Mouse (Mus musculus): ENCODE data around the gene Odf3l1. TPM values are rescaled to one million over a fixed set of nuclear protein-coding genes. Genes with fewer than 3 reads are reported as not detected.

Gene Odf3l1
- polyA plus RNA-seq, 1 experiment from 2014 or later = not detected

DNA sequence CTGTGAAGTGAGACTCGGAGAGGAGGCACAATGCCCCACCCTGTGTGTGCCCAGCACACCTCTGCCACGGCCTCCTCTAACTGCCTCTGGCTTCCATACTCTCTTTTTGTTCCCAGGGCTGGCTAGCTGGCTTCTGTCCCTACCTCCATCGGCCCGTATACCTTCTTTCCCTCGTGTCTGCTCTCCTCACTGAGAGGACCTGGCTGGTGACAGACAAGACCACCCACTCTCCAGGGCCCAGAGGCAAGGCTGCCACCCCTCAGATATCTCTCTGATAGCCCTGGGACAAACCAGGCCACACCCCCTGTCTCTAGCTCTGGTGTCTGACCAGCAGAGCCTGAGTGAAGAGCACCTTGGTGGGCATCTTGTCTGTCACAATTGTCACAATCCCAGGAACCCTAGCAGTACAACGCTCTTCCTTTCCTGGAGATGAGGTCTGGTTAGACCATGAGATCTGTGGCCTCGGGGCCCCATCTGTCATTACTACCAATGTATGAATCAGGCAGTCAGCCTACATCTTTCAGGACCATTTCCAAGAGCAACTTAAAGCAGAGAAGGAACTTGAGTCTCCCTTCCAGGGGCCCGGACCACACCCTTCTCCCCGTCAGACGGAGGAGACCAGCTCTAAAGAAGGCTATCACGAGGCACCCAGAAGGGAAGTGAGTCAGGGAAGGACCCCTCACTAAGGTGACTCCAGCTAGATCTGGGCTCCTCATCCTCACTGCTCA, 1.4 kb upstream of the Odf3l1 start:
- Histone ChIP-seq H3K4me1 (ENCODE audit: control insufficient read depth, insufficient read depth, low read length) (0 out of 2 replicates have a peak, but pooled peaks cover 6% of the 10 kb centered on the region), H3K27ac (replicated peaks; ENCODE audit: low read depth, low read length) (no peak overlapping the region), H3K9me3 (ENCODE audit: control insufficient read depth, low read length) (no peaks in the 10 kb centered on the region), H3K4me3 (replicated peaks; ENCODE audit: low read depth, low read length) (no peak overlapping the region), H3K4me2 (ENCODE audit: low read length) (no peak overlapping the region), H3K9ac (replicated peaks; ENCODE audit: low read length) (no peak overlapping the region), H3K36me3 (ENCODE audit: control insufficient read depth, insufficient read depth, low read length) (no peaks in the 10 kb centered on the region), H3K27me3 (ENCODE audit: control insufficient read depth, insufficient read depth, low read length) (peaks cover 17% of the 10 kb centered on the region; the same call in 1 of the 2 replicates)
- 67% methylated on average over 11 of the region's 11 CpGs for WGBS
- ATAC-seq (ENCODE audit: low FRiP score, low TSS enrichment) (no peak), DNase-seq (no peak)

DNA sequence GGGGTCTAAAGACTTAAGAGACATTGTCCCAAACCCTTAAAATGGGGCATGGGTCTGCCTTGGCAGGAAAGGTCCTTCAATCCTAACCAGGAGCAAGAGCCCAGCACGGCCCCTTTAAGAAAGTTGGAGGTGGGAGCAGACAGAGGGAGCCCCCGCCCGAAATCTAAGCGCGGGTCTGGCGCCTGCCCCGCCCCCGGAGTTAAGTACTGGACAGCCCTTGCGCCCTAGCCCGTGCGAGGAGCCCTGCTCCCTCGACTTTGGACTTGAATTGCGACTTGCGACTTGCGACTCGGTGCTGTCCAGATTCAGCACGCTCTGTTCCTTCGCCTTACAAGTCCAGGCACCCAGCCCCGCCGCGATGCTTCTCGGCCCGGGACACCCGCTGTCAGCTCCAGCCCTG, 353 bp upstream of the Odf3l1 start, which contains the start of gene Cspg4:
Cspg4 (plus strand) TSS at position 202 of the 400 bp plus-strand sequence.
- ATAC-seq (ENCODE audit: low FRiP score, low TSS enrichment) (no peak), DNase-seq (peak; percentile 44)
- Histone ChIP-seq H3K9ac (replicated peaks; ENCODE audit: low read length) (no peak within 1 kb of the TSS; the same call in 1 of the 2 replicates), H3K36me3 (ENCODE audit: control insufficient read depth, insufficient read depth, low read length) (no peaks in the 10 kb centered on the region), H3K4me1 (ENCODE audit: control insufficient read depth, insufficient read depth, low read length) (0 out of 2 replicates have a peak, but pooled peaks cover 6% of the 10 kb centered on the region), H3K27ac (replicated peaks; ENCODE audit: low read depth, low read length) (no peak within 1 kb of the TSS), H3K27me3 (ENCODE audit: control insufficient read depth, insufficient read depth, low read length) (peaks cover 17% of the 10 kb centered on the region; the same call in 1 of the 2 replicates), H3K4me3 (replicated peaks; ENCODE audit: low read depth, low read length) (peak within 1 kb of the TSS; percentile 12; the same call in 1 of the 2 replicates), H3K4me2 (ENCODE audit: low read length) (peak within 1 kb of the TSS; percentile 46), H3K9me3 (ENCODE audit: control insufficient read depth, low read length) (no peaks in the 10 kb centered on the region)
- WGBS = 2% methylated on average over 24 of the region's 24 CpGs

DNA sequence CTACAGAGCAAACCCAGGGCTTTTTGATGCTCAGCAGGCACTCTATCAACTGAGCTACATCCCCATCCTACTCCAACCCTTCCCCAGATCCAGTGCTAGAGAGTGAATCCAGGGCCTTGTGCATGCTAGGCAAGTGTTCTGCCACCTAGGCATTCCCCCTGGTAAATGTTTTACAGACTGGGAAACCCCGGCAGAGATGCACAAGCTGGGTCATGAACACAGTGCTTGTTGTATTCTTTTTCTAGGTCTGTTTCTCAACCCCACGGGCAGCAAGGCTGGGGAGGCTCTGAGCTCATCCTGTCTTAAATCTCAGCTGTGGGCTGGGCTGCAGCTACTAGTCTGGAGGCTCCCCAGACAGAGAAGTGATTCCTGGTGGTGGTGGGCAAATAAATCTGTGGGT, 1.6 kb downstream of the Odf3l1 start:
- 80% methylated on average over 2 of the region's 2 CpGs for WGBS
- no peaks in the 10 kb centered on the region for H3K9me3 ChIP-seq (ENCODE audit: control insufficient read depth, low read length)

DNA sequence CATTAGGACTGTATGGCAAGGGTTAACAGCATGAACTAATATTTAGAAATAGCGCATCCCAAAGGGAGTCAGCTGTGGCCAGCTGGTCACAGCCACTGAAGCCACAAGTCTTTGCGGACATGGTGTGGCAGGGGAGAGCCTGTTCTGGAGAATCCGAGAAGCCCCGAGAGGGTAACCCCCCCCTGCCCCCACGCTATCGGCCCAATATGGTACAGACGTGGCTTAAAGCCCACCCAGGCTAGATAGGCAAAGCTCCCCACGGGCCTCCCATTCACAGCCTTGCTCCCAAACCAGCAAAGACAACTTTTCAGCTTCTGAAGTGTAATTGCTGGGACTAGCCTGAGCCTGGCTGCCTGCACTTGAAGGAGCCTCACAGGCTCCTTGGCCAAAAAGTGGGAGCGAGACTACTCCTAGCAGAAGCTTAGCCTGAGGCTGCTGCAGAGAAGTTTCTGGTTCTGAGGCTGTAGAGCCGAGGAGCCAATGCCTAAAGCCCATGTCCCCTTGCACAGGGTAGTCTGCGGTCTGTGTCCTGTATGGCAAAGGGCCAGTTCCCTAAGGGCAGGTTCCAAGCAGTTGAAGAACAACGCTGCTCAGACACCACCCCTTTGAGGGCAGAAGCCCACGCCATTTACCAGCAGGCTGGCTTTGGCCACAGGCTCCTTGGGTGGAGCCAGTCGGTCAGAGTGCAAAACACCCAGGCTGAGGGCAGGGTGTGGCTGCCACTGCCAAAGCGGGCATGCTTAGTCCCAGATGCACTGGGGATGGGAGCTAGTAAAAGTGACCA, 3.8 kb downstream of the Odf3l1 start:
- 70% methylated on average over 15 of the region's 15 CpGs for WGBS
- DNase-seq = no peak

More for the DNA sequence above, 1.6 kb downstream of the Odf3l1 start:
- Histone ChIP-seq H3K4me2 (ENCODE audit: low read length) (no peak overlapping the region), H3K9ac (replicated peaks; ENCODE audit: low read length) (no peak overlapping the region), H3K27me3 (ENCODE audit: control insufficient read depth, insufficient read depth, low read length) (peaks cover 17% of the 10 kb centered on the region; the same call in 1 of the 2 replicates), H3K4me3 (replicated peaks; ENCODE audit: low read depth, low read length) (no peak overlapping the region), H3K4me1 (ENCODE audit: control insufficient read depth, insufficient read depth, low read length) (no peaks in the 10 kb centered on the region), H3K36me3 (ENCODE audit: control insufficient read depth, insufficient read depth, low read length) (no peaks in the 10 kb centered on the region), H3K27ac (replicated peaks; ENCODE audit: low read depth, low read length) (no peak overlapping the region)
- ATAC-seq (ENCODE audit: low FRiP score, low TSS enrichment) = no peak
- no peak for DNase-seq

DNA sequence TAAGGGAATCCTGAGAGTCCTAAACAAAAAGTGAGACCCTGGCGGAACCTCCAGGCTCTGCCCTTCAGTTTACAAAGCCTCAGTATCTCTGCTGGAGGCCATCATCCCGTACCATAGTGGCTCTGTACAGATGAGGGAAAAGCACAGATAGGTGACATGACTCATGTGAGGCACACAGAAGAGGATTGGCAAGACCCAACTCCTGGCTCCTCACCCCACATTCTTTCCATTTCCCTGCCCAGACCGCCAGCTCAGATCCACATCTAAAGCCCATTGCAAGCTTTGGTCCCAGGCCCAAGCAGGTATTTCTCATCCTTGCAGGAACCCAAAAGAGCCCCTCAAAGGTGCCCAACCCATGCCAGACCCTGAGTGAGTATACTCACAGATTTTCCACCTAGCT, 4.4 kb downstream of the Odf3l1 start:
- ATAC-seq (ENCODE audit: low FRiP score, low TSS enrichment) (no peak), DNase-seq (no peak)
- Histone ChIP-seq H3K4me1 (ENCODE audit: control insufficient read depth, insufficient read depth, low read length) (no peaks in the 10 kb centered on the region), H3K36me3 (ENCODE audit: control insufficient read depth, insufficient read depth, low read length) (no peaks in the 10 kb centered on the region), H3K27ac (replicated peaks; ENCODE audit: low read depth, low read length) (no peak overlapping the region), H3K9me3 (ENCODE audit: control insufficient read depth, low read length) (no peaks in the 10 kb centered on the region), H3K27me3 (ENCODE audit: control insufficient read depth, insufficient read depth, low read length) (0 out of 2 replicates have a peak, but pooled peaks cover 12% of the 10 kb centered on the region), H3K4me2 (ENCODE audit: low read length) (no peak overlapping the region), H3K4me3 (replicated peaks; ENCODE audit: low read depth, low read length) (no peak overlapping the region), H3K9ac (replicated peaks; ENCODE audit: low read length) (no peak overlapping the region)
- WGBS = 71% methylated on average over 3 of the region's 3 CpGs

More for the DNA sequence above, 3.8 kb downstream of the Odf3l1 start:
- H3K27me3 ChIP-seq (ENCODE audit: control insufficient read depth, insufficient read depth, low read length) = peaks cover 15% of the 10 kb centered on the region; the same call in 1 of the 2 replicates
- no peak overlapping the region for H3K27ac ChIP-seq (replicated peaks; ENCODE audit: low read depth, low read length)
- no peak overlapping the region for H3K9ac ChIP-seq (replicated peaks; ENCODE audit: low read length)
- no peaks in the 10 kb centered on the region for H3K36me3 ChIP-seq (ENCODE audit: control insufficient read depth, insufficient read depth, low read length)
- H3K4me3 ChIP-seq (replicated peaks; ENCODE audit: low read depth, low read length) = no peak overlapping the region
- no peak overlapping the region for H3K4me2 ChIP-seq (ENCODE audit: low read length)
- no peaks in the 10 kb centered on the region for H3K9me3 ChIP-seq (ENCODE audit: control insufficient read depth, low read length)
- H3K4me1 ChIP-seq (ENCODE audit: control insufficient read depth, insufficient read depth, low read length) = no peaks in the 10 kb centered on the region
- ATAC-seq (ENCODE audit: low FRiP score, low TSS enrichment) = no peak

DNA sequence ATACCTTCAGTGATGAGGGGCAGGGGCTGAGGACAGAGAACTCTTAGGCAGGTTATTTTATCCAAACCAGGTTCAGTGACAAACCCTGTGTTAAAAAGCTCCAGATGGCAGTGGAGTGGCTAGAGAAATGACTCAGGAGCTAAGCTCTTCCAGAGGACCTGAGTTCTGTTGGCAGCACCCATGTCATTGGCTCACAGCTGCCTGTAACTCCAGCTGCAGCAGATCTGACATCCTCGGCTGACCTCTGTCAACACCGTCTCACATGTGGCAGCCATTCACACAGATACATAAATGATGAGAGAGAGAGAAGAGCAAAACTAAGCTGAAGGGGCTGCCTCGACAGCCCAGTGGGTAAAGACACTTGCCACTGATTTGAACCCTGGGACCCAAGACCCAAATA, 7.0 kb downstream of the Odf3l1 start:
- WGBS = 57% methylated on average over 3 of the region's 3 CpGs
- no peak for ATAC-seq (ENCODE audit: low FRiP score, low TSS enrichment)

DNA sequence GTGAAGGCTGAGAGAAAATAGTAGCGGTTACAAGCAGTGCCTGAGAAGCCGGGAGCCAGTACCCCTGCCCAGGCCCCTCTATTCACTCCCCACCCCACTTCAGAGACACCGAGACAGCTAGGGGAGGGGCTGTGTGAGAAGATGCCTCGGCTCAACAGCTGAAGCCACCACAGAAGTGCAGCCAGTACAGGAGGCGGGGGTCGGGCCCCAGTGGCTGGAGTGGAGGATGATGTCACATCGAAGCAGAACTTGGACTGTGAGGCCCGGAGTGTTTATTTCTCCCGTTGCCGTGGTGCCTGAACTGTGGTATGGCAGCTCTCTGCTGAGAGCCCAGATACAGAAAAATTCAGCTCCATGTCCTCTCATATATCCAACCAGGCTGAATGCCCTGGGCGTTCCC, 12.7 kb downstream of the Odf3l1 start:
- ATAC-seq (ENCODE audit: low FRiP score, low TSS enrichment) (no peak), DNase-seq (no peak)
- no peak overlapping the region for H3K27ac ChIP-seq (replicated peaks; ENCODE audit: low read depth, low read length)
- H3K4me2 ChIP-seq (ENCODE audit: low read length) = no peak overlapping the region
- no peaks in the 10 kb centered on the region for H3K27me3 ChIP-seq (ENCODE audit: control insufficient read depth, insufficient read depth, low read length)
- no peak overlapping the region for H3K9ac ChIP-seq (replicated peaks; ENCODE audit: low read length)
- WGBS = 37% methylated on average over 11 of the region's 11 CpGs
- no peak overlapping the region for H3K4me3 ChIP-seq (replicated peaks; ENCODE audit: low read depth, low read length)
- H3K36me3 ChIP-seq (ENCODE audit: control insufficient read depth, insufficient read depth, low read length) = no peaks in the 10 kb centered on the region
- H3K9me3 ChIP-seq (ENCODE audit: control insufficient read depth, low read length) = no peaks in the 10 kb centered on the region
- H3K4me1 ChIP-seq (ENCODE audit: control insufficient read depth, insufficient read depth, low read length) = no peaks in the 10 kb centered on the region

More for the DNA sequence above, 7.0 kb downstream of the Odf3l1 start:
- Histone ChIP-seq H3K27me3 (ENCODE audit: control insufficient read depth, insufficient read depth, low read length) (no peaks in the 10 kb centered on the region), H3K4me3 (replicated peaks; ENCODE audit: low read depth, low read length) (no peak overlapping the region), H3K9me3 (ENCODE audit: control insufficient read depth, low read length) (no peaks in the 10 kb centered on the region), H3K4me1 (ENCODE audit: control insufficient read depth, insufficient read depth, low read length) (no peaks in the 10 kb centered on the region), H3K27ac (replicated peaks; ENCODE audit: low read depth, low read length) (no peak overlapping the region), H3K4me2 (ENCODE audit: low read length) (no peak overlapping the region), H3K36me3 (ENCODE audit: control insufficient read depth, insufficient read depth, low read length) (no peaks in the 10 kb centered on the region), H3K9ac (replicated peaks; ENCODE audit: low read length) (no peak overlapping the region)
- DNase-seq = no peak

DNA sequence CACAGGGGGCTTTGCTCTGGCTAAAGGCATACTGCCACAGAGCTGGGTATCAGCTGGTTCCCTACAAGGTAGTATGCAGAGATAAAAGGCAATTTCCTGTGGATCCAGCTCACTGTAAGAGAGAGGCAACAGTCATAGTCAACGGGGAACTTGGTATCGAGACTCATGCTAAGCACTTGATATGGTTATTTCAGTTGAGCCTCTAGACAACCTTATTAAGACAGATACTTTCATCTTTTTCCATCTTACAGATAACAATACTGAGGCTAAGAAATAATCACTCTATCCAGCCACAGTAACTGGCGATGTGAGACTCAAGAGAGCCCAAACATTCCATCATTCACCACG, 13.6 kb downstream of the Odf3l1 start:
- Histone ChIP-seq H3K36me3 (ENCODE audit: control insufficient read depth, insufficient read depth, low read length) (no peaks in the 10 kb centered on the region), H3K4me3 (replicated peaks; ENCODE audit: low read depth, low read length) (no peak overlapping the region), H3K27ac (replicated peaks; ENCODE audit: low read depth, low read length) (no peak overlapping the region), H3K4me2 (ENCODE audit: low read length) (no peak overlapping the region), H3K4me1 (ENCODE audit: control insufficient read depth, insufficient read depth, low read length) (no peaks in the 10 kb centered on the region), H3K9me3 (ENCODE audit: control insufficient read depth, low read length) (no peaks in the 10 kb centered on the region), H3K27me3 (ENCODE audit: control insufficient read depth, insufficient read depth, low read length) (no peaks in the 10 kb centered on the region), H3K9ac (replicated peaks; ENCODE audit: low read length) (no peak overlapping the region)
- 86% methylated on average over 4 of the region's 4 CpGs for WGBS
- DNase-seq (no peak), ATAC-seq (ENCODE audit: low FRiP score, low TSS enrichment) (no peak)
